Mouse (Mus musculus) heart, adult 2 months (tissue): ENCODE data around the gene Sec22a.

ENCODE experiments used
- CTCF ChIP-seq: fragments of 200-600 bp; IDR thresholded peaks from 2 replicates; pipeline ENCODE4 v1.8.1; 2022; ENCODE audit warnings: antibody characterized with exemption, mild to moderate bottlenecking, moderate library complexity
- EP300 ChIP-seq: fragments of 200-500 bp; IDR thresholded peaks from 2 replicates; pipeline ENCODE4 v1.6.1; 2011; ENCODE audit warnings: low read depth, low read length, control low read depth; ENCODE audit not compliant: insufficient read depth
- POLR2A ChIP-seq: fragments of 200-500 bp; IDR thresholded peaks from 2 replicates; pipeline ENCODE4 v1.6.1; 2011; ENCODE audit warnings: mild to moderate bottlenecking, low read depth, low read length, control low read depth; ENCODE audit not compliant: insufficient read depth

DNA sequence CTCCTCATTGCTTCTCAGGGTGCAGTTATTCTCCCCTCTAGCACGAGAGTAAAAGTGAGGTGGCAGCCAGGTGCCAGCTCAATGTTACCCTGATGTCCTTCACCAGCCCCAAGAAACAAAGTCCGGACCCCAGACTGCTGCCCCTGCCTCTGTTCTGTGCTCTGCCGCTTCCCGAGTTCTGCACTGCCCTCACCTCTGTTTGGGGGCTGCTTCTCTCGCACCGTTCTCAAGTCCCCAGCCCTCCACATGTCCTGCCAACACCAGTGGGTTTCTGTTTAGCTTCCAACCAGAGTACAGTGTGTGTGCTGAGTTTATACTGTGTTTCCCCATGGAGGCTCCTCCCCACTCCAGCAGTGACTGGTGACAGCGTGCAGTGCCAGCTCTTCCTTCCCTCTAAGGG is 58.5 kb downstream of the Sec22a start:
- TF ChIP-seq CTCF (no peak), EP300 (no peak), POLR2A (no peak)
